Mouse (Mus musculus): ENCODE measurements around the gene Dock4.

Dock4 gene

DNA sequence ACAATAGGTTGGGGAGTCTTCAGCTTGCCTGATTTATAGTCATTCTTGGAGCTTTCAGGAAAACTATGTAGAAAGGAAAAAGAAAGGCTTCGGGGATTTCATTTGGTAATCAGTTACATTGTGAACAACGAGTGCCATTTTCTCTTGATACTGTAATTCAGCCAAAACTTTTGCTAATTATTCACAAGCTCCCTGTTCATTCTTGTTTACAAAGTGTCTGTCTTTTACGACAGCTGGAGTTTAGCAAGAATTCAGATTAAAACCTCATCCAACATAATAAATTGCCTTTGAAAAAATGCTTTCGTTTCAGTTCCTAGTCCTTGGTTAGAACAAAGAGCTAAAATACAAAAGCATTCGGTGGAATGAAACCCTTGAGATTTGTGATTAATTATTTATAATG lies 345.5 kb downstream of the Dock4 start:
- no peak for DNase-seq

GRCm38 (mm10) chr12:40792184-40792650 lies 346.5 kb downstream of the Dock4 start:
- no peak for DNase-seq

- DNase-seq, result no peak
Observed at GRCm38 (mm10) chr12:40794066-40794465, 348.3 kb downstream of the Dock4 start.

GRCm38 (mm10) chr12:40794756-40795155 lies 349.0 kb downstream of the Dock4 start:
- no peak for DNase-seq

GRCm38 (mm10) chr12:40795768-40796167 lies 350.0 kb downstream of the Dock4 start:
- DNase-seq, result no peak

GRCm38 (mm10) chr12:40796813-40797491 lies 351.2 kb downstream of the Dock4 start:
- no peak for DNase-seq

- DNase-seq, result no peak
Observed at GRCm38 (mm10) chr12:40797561-40798343, 352.0 kb downstream of the Dock4 start.

DNA sequence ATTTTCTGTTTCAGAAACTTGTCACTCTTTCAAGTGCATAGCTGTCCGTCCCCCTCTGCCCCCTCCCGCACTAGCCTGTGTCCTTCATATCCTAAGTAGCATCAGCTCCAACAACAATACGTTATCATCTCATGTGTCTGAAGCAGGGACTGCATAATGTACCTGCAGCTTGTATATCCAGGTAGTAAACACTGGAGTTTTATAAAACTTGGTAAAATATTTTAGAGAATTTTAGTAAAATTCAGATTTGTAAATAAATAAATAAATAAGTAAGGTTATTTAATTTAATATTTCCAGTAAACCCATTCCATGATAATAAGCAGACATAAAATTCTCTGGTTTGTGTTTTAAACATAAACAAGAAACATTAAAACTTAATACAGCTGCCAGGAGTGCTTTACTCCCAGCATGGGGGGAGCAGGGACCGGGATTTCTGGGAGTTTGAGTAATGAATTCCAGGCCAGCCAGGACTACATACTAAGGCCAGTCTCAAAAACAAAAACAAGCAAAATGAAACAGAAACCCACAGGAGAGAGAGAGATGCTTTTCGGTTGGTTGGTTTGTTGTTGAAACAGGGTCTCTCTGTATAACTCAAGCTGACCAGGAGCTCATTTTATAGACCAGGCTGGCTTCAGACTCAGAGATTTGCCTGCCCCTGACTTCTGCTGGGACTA lies 352.7 kb downstream of the Dock4 start:
- no peak for DNase-seq

- no peak for DNase-seq
Observed at GRCm38 (mm10) chr12:40801456-40801855, 355.7 kb downstream of the Dock4 start.

DNA sequence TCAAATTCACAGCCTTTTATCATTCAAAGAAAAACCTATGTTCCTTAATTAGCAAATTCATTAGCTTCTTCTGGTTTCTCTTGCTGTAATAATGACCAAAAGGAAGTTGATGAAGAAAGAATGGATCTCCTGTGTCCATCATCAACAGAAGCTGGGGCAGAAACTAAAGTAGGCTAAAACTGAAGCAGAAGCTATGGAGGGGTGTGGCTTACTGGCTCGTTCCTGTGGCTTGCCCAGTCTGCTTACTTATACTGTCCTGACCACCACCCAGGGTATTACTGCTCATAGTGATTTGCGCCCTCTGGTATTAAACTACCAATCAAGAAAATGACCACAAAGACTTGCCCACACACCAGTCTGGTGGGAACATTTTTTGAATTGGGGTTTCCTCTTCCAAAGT lies 359.5 kb downstream of the Dock4 start:
- no peak for DNase-seq

DNA sequence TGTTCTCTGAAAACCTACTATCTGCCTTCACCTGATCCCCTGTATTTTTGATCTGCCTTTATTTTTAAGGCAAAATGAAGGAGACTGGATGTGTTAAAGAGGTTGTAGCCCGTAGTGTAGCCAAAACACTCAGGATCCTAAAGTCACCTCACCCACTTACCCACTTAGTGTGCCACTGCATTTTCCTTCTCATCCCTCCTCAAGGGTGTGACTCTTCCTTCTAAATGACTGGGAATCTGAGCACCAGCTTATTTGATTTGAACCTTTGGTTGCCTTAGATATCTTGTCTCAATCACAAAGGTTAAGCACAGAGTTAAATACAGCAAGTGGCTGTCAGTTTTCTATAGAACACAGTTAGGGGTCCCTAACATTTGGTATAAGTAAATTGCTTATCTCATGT lies 362.2 kb downstream of the Dock4 start:
- DNase-seq, result no peak

- no peak for DNase-seq
Observed at GRCm38 (mm10) chr12:40813474-40813873, 367.7 kb downstream of the Dock4 start.

DNA sequence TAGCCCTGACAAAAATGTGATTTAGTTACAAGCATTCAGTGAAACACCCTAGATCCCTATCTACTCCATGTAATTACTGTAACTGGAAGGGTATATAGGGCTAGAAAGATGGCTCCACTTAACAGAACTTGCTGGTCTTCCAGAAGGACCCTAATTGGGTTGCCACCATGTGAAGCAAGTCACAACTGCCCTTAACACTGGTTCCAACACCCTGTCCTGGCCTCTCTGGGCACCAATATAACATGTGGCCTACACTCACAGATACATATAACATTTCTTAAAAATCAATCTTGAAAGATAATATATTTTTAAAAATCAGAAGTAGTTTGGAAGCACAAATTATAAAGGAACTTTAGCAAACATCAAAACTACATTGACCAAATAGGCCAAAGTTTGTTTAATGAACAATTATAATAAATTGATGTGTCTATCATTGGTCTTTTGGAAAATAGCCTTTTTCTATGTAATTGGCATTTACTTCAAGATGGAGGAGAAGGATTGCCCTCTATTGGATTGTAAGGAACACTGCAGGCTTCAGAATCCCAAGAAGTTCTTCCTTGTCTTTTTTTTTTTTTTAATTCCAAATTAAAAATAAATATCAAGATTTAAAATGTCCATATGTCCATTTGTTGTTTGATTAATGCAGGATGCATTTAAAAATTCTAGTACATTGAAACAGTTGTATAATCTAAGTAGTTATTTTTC lies 369.1 kb downstream of the Dock4 start:
- DNase-seq, result no peak

DNA sequence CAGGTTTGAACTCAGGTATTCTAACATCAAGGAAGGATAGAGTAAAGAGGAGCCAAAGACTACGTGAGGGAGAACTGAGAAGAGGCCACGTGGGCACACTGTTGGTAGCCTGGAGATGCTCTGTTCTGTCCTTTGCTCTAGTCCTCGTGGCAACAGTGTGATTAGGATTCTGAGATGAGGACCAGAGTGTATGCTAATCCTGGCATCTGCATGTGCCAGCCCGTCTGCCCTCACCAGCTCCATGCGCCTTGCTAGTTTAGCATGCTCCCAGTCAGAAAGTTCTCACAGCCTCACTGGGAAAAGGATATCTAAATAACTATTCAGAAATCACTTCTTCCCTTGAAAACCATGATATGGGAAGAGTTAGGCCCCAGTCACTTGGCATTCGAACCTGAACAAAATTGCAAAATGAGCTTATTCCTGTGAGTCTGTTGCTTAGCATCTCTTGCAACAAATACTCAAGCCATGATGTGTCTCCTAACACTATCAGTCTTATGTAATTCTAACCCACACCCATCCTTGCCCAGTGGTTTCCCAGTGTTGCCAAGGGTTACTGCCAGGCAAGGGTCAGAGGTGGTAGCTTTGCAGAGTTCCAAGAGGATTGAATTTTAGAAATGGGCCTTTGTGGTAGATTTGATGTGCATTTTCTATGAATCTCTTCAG lies 372.4 kb downstream of the Dock4 start:
- no peak for DNase-seq

GRCm38 (mm10) chr12:40823631-40824030 lies 377.9 kb downstream of the Dock4 start:
- DNase-seq, result no peak

DNA sequence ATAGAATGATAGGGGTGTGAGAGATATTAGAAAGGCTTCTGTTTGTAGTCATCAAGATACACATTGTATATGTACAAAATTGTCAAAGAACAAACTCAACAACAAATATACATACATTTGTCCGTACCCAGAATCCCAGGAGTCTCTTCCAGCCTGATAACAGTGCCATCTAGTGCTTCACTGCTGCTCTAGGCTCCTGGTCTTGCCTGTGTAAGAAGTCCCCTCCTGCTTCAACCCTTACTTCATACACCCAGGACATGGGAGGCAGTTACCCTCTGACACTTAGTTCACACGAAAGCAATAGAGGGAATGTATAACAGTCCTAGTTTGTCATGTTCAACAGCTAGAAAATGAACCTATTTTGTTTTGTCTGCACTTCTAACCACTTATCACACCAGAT lies 378.5 kb downstream of the Dock4 start:
- DNase-seq, result no peak

DNA sequence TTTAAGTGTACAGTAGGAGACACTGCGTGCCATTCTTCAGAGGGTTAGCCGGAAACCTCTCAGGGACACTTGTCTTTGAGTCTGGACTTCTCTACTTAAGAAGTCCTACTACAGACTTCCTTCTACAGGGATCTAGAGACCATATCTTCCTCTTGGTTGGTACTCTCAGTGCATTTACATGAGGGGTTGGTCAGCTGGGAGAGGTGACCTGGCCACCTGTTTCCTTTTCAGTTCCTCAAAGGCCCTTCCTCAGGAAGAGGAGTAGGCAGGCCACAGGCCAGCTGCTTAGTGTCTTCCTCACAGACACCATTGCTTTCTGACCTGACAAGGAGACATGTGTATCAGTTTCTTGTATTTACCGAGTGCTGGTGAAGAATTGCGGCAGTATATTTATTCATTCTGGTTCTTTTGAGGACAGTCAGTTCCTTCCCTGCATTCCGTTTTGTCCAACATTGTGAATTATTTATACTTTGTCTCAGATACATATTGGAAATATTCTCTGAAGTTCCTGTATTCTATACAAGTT lies 380.2 kb downstream of the Dock4 start:
- DNase-seq, result no peak

DNA sequence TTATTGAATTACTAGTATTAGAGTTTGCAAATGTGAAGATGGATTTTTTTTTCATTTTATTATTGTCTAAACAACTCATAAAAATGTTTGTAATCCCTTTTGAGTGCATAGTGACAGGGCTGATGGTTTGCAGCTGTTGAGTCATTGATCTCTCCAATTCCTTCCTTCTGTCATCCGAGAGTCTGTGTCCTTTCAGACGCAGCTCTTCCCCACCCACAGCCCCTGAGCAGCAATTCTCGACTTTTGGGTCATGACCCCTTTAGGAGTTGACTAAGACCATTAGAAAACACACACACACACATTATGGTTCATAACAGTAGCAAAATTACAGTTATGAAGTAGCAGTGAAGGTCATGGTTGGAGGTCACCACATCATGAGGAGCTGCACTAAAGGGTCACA lies 380.7 kb downstream of the Dock4 start:
- no peak for DNase-seq

DNA sequence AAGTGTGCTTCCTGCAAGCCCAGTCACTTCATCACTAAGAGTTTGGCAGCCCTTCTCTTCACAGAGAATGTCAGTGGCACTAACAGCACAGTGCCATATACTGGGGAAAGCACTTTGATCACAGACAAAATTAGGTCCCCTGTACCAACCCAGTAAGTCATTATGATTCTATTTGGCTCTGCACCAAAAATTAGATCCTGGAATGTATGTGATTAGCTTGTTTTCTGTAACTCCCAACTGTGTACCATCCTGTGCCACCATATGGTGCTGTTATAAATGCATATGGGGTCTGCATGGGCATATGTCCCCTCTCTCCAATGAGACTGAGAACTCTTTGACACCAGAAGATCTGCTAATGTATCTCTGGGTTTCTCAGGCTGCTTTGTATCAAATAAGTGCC lies 382.3 kb downstream of the Dock4 start:
- DNase-seq, result no peak

- DNase-seq, result no peak
Observed at GRCm38 (mm10) chr12:40829269-40829668, 383.5 kb downstream of the Dock4 start.

DNA sequence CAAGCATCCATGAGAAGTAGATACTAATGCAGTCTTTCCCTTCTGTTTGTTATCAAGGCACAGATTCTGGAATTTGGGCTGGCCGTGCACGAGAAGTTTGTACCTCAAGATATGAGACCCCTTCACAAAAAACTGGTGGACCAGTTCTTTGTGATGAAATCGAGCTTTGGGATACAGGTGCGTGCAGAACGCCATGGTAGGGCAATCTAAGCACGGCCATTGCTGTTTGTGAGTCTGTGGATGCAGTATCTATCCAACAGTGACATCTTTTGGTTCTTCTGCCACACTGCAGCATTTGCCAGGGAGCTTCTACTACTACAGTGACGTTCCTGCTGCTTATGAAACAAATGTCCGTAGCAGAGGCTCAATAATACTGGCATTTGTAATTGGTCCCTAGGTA lies 386.4 kb downstream of the Dock4 start:
- peak; percentile 6 for DNase-seq

- no peak for DNase-seq
Observed at GRCm38 (mm10) chr12:40836924-40837323, 391.2 kb downstream of the Dock4 start.

Data from thymus, postnatal 25 days (tissue).